Mouse (Mus musculus) erythroblast, adult 5-6 weeks (primary cell): ENCODE results near the gene Nkx2-1. TPM values are rescaled to one million over a fixed set of nuclear protein-coding genes. Genes with fewer than 3 reads are reported as not detected.

Experiments used
- ATAC-seq: replicated peaks from 2 replicates; pipeline ENCODE4 v1.8.0; 2016; ENCODE audit warnings: moderate number of reproducible peaks, mild to moderate bottlenecking, moderate TSS enrichment, inconsistent platforms; ENCODE audit not compliant: poor library complexity, low FRiP score, severe bottlenecking
- total RNA-seq, 2 experiments: library from RNA; stranded (forward) in 1 of 2; stranded (reverse) in 1 of 2; fragments of 150-400 nt in 1 of 2; fragments of 200-764, 138-1000 nt in 1 of 2; gene quantifications; 2 replicates each; pipeline versions ENCODE4 v1.2.3 to v1.2.4; 2015 to 2017; ENCODE audit warnings: low replicate concordance in 2 of 2

The Nkx2-1 gene
- not detected in 2 replicates for total RNA-seq (2015; ENCODE audit: low replicate concordance)
- total RNA-seq (2017; ENCODE audit: low replicate concordance): not detected in 2 replicates

DNA sequence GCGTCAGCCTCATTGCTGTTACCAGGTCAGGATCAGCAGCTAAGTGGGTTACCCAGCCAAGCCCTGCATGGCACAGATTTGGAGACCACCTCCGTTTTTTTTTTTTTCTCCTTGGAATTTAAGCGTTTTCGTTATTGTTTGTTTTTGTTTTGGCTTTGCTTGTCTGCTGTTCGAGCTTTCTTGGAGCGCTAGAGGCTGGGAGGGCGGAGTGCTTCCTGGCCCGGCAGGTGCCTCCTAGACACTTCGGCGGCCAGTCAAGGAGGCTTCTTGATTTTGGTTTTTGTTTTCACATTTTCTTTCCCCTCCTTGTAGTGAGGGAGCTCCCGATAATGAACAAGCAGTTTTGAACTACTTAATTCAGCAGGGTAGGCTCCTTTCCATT is at the start of gene Nkx2-1:
Gene Nkx2-1 (minus strand): TSS at position 25 of the 382 bp plus-strand sequence.
- ATAC-seq: no peak

DNA sequence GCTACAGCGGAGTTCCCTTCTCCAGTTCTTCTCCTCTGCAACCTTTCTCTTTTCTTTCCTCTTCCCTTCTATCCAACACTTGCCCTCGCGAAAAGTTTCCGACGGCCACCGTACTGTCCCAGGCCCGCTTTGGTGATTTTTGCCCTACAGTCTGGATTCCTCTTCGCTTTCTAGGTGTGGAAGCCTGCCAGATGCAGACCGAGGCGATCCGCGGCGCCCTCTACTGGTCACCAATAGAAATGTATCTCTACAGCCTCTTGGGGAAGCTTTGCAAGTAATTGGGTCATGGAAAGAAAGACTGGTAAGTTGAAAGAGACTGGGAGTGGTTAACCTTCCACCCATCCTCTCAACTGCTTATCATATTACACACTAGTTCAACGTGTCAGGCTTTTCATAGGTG is 4.4 kb upstream of the Nkx2-1 start:
- ATAC-seq: no peak

DNA sequence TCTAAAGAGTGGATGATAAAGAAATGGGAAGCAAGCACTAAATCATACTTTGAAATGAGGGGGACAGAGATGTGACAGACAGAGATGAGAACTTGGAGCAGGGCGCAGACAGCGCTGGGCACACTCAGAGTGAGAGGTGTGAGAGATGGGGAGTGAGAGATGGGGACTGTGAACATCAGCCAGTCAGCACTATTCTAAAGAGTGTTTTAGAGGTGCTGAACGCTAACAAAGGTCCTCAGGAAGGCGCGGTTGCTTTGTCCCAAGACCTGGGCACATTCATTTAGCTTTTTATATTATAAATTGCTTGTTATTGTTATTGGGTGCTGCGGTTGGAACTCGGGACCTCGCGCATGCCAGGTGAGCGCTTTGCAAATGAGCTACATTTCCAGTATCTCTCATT is 3.9 kb upstream of the Nkx2-1 start:
- no peak for ATAC-seq

DNA sequence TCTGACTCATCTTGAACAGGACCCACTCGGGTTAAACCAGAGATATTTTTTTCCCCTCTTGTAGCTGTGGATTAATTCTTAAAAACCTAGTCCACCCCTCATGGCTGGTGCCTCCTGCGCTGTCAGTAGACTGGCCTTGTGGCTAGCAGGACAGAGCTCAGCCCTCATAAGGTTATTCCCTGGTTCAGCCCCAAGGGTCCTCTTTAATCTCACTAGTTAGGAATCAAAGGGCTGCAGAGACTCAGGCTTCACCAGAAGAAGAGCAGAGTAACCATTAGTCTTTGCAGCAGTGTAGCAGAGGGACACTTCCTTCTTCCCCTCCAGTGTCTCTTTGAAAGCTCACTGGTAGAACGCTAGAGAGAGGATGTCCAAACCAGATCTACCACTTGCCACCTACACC is 1.9 kb upstream of the Nkx2-1 start:
- ATAC-seq: no peak

DNA sequence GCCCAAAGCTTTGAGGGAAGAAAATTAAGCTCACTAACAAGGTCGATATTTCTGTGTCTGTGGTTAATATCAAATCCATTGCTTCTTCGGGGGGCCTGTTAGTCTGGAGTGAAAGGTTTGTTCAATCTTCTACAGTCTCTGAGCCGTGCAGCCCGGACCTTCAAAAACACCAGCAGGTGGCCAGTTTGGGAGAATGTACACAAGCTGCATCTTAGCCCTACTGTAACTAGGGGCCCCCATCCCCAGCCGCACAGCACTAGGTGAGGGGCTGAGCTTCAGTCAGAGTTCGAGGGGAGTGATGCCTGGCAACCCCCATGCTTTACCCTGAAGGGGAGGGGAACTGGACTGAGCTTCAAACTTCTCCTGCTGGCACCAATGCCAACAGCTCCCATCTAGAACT is 1.2 kb upstream of the Nkx2-1 start:
- no peak for ATAC-seq

DNA sequence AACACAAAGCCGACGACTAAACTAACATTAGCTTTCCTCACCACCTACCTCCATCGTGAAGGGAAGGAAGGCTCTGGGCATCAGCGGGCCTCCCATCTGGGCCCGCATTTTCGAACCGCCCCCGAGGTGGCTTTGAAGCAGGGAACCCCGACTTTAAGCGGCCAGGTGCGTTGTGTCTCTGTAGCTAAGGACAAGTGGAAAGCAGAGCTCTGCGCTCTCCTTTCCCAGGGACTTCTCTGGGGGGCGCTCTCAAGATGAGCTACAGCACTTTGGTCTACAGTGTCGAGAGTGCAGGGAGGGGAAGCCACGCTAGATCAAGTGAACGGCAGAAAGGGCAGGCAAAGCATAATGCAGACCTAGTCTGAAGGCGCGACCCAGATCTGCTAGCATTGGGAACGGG is 634 bp upstream of the Nkx2-1 start:
- no peak for ATAC-seq

DNA sequence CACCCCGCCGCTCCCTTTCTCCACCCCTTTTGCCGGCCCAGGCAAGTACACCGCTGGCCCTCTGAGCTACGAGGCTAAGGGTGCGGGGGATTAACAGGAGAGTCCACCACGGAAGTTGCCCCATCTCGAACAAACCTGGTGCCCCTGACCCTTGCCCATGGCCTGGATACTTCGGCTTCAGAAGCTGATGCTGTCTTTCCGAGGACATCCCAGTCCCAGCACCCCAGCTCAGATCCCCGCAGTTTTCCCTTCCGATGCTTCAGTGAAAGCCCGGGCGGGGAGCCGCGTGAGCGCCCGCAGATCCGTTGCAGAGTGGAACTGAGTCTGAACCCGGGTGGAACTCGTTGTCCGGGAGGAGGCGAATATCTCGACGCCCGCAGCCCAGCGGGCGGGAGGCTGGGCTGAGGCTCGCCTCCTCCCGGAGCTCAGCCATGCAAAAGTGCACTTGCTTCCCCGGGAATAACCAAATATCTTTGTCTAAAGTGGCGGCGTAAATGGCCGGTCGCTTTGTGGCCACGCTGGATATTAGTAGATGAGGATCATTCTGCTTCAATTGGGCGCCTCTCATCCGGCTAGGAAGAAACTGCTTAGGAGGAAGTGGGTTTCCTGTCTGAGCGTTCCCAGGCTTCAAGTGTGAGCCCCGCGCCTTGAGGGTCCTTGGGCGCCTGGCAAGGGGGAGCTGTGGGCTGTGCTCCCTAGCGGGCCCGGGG is 379 bp downstream of the Nkx2-1 start:
- no peak for ATAC-seq

DNA sequence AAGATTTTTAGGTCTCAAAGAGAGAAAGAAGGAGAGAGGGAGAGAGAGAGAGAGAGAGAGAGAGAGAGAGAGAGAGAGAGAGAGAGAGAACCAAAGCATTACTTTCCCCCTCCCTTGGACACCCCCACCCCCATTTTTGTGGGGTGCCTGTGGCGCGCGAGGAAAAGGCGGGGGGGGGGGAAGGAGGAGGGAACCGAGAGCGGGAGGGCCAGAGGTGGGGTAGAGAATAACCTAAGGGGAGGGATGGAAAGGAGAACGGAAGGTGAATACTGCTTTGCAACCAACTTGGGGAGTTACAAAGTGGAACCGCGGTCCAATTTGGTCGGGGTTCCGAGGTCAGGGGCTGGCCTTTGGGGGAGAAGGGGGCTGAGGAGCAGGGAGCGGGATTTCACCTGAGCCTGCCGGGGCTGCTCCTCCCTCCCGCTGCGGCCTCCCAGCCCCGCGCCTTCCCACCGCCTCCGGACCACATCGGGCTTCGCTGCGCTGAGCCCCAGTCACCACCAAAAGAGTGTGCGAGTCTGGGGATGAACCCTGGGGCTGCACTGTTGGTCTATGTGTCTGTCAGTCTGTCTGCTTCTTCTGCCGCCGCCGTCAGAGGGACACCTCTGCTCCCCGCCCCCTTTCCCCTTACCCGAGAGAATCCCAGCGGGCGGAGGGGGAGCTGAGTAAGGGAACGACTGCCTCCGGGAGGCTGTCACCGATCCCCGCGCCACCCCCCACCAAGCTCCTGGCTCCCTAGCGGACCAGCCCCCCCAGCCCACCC is 1.1 kb downstream of the Nkx2-1 start:
- ATAC-seq: no peak

DNA sequence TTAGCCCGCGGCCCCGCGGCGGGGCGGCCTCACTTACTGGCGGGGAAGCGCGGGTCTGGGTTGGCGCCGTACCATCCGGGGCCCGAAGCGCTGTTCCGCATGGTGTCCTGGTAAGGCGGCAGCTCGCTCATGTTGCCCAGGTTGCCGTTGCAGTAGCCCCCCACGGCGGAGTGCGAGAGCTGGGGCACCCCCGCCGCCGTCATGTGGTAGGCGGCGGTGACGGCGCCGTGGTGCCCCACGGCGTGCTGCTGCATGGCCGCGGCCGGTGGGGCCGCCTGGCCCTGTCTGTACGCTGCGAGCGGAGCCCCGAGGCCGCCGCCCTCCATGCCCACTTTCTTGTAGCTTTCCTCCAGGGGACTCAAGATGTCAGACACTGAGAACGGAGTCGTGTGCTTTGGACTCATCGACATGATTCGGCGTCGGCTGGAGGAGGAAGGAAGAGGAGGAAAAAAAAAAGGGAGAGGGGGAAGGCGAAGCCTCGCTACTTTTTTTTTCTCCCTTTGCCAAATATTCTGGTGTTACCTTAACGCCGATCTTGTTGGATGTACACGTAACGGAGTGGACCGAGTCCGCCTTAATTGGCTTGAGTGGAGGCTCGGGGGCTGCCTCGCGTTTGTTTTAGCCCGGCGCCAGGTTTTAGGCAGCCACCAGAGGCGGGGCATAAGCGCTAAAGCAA is 1.9 kb downstream of the Nkx2-1 start:
- ATAC-seq: no peak

DNA sequence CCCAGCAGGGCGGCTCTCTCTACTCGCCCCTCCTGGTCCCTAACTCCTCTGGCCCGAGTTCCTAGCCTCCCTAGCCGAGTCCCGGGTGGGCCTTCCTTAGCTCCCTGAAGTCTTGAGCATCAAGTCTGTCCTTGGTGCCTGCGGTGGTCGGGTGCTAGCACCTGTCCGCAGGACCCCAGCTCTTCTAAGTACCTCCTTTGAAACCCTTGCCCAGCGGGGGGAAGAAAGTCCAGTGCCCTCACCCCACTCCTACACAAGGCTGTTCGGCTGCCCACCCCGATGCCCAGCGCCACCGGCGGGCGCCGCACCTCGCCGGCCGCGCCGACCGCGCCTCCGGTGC is 2.4 kb downstream of the Nkx2-1 start:
- ATAC-seq: no peak

DNA sequence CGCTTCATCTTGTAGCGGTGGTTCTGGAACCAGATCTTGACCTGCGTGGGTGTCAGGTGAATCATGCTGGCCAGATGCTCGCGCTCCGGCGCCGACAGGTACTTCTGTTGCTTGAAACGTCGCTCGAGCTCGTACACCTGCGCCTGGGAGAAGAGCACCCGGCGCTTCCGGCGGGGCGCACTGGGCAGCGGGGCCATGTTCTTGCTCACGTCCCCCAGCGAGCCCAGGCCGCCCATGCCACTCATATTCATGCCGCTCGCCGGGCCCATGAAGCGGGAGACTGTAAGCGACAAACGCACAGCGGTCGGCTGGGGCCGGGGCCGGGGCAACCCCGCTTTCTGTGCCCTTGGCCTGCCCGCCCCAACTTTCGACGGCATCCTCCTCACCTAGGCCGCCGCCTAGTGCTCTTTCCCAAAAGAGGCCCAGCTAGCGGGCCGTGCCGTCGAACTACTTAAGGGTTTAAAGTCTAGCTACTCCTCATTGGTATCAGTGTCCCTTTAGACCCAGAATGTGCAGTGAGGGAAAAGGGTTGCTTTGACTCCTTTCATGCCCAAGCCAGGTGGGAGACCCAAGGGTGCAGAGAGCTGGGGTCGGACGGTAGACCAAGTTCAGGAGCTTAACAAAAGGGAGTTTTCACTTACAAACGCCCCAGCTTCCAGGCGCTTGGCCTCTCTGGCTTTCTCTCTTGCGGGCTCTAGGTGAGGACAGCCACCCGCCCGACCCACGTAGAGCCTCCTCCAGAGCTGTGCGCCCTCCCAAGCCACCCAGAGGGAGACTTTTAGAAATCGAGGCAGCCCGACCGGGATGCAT is 3.0 kb downstream of the Nkx2-1 start:
- ATAC-seq: no peak

DNA sequence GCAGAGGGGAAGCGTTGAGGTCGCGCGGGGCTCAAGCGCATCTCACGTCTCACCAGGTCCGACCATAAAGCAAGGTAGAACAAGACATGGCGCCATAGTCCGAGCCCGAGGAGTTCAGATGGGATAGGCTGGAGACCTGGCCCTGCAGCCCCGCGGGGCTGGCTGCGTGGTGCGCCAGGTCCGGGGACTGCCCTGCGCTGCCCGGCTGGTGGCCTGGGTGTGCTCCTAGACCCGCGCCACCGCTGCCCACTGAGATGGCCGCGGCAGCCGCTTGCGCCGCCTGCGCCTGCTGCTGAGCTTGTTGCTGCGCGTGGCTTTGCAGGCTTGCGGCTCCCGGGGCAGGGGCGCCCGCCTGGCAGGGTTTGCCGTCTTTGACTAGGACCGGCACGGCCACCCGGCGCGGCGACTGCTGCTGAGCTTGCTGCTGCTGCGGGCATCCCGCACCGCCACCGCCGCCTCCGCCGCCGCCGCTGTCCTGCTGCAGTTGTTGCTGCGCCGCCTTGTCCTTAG is 3.7 kb downstream of the Nkx2-1 start:
- no peak for ATAC-seq

DNA sequence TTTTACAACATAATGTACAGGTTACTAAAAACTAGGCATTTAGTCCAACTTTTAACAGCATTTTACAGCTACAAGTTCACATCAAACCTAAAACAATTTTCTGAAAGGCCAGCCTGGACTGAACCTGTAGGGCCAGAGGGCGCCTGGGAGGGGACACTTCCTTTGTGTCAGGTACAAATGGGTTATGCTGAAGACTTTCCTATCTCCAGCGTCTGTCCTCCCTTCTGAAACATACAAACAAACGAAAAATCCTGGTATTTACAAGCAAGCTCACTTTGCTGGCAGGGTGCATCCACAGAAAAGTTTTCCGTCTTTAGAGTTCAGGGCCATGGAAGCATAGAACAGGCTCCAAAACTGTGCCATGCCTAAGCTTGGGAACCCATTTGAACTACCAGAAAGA is 4.6 kb downstream of the Nkx2-1 start:
- ATAC-seq: no peak

DNA sequence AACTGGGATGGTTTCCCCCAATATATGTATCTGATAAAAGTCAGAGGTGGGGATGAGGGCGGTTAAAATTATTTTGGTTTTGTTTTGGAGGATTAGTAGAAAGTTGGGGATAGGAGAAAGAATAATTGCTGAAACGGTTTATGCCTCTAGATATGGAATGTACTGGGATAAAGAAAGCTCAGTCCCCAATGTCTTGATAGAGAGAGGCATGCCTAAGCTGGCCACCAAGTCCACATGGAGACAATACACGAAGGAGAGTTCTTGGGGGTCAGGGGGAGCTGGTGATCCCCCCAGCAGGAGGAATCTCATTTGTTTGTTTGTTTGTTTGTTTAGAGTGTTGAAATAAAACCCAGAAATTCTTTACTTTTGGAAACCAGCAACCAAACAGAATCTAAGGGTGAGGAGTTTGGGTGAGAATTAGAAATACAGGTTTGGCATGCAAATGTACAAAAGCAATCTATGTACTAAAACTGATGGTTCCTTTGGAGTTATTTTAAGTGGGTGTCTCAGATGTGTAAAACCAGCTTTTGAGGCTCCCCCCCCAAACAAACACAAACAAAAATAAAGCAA is 5.6 kb downstream of the Nkx2-1 start:
- ATAC-seq: no peak

DNA sequence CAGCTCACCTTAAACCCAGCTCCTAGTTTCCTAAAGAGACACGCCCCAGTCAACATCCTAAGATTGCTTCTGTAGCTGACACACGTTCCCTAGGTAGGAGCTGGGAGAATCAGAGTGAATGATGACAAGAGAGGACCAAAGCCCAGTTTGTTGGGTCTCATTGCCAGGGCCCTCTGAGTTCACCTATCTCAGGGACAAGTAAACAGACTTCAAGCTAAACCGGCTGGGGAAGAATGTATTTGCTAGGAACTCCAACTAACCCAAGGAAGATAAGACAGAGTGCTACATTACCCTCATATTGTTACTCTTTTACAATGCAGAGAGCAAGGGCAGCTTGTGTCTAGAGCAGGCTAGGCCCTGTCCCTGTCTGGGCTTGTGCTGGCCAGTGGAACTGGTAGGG is 6.8 kb downstream of the Nkx2-1 start:
- no peak for ATAC-seq

DNA sequence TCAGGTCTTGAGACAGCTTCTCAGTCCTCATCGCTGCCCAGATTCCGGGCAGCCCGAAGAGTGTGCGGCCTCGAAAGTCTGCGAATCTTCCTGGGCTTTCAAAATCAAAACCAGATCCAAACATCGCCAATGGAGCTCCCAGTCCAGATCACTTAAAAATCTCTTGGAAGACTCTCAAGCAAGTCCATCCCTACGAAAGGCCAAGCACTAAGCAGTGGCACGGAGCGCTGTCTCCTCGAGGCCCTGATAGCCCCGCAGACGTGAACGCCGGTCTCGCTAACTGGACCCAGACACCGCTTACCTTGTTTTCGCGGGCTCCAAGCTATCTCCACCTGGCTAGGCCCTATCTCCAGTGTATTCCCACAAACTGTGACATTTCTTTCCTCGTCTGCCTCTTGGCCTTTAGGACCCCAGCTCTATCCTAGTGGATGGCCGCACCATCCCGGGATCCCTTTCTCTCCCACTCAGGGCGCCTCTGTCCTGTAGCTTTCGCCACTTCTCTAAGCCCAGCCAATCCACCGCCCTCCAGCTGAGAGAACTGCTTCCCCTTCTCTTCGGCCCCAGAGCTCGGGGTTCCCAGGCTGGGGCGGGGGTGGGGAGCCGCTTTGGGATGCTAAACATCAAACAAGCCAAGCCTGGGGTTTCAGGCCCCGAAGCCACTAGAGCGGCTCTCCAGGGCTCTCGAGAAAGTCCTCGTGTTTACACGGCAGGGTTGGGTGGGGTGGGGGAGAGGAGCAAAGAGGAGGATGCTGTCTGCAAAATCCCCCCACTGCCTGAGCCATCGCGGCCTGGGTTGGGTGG is 7.6 kb downstream of the Nkx2-1 start:
- ATAC-seq: no peak

DNA sequence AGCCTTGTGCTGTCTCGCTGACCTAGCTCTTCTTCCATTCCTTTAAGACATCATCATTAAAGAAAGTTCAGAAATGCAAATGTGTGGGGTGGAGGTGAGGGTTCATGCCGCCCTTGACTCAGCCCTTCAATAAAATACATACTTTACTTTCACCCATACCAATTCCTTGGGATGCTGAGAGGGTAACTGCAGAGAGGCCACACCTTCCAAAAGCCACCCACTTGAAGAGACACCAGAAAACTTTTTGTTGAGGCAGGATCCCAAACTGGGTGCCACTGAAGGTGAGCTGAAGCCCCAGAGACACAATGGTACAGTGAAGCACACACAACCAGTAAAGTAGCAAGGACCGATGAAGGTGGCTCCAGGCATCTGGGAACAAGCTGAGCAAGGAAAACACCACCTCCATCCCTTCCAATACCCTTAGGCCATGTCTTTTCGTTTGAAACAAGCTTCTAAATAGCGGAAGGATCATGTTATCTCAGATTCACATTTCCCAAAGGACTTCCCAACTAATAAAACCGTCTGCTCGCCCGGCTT is 8.6 kb downstream of the Nkx2-1 start:
- ATAC-seq: no peak

DNA sequence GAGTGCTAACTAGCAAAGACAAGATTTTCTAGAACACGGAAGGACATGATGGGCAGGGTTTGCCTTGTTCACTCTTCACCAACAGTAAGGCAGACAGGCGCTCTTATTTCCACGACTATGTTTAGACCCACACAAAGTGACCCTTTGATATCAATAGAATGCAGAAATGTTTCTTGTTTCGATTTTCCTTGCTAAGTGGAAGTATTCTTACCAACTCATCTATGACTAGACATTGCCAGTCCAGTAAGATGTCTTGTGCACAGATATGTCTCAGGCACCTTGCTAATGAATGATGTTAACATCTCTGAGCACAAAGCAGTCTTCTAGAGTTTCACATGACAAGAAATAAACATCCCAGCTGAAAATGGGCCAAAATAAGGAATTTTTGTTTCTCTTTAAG is 9.6 kb downstream of the Nkx2-1 start:
- no peak for ATAC-seq
